Mouse (Mus musculus) frontal cortex, adult 2 months (tissue): Measurements from ENCODE around the gene Ece1. TPM values are rescaled to one million over a fixed set of nuclear protein-coding genes. Genes with fewer than 3 reads are reported as not detected.

Source experiments
- DNase-seq, 2 experiments: peaks; one replicate each; pipeline ENCODE4 v3.0.0; 2022; ENCODE audit warnings: low spot score in 1 of 2; ENCODE audit errors: extremely low spot score in 1 of 2
- polyA plus RNA-seq: library from polyadenylated mRNA; depleted of rRNA; stranded (reverse); fragments of >200 nt; gene quantifications from 2 replicates; pipeline ENCODE4 v1.2.3, GENCODE M21; 2012

The Ece1 gene
- polyA plus RNA-seq, 1 experiment = 29.5 TPM

GRCm38 (mm10) chr4:137879383-137880156 is 17.5 kb downstream of the Ece1 start:
- no peak for DNase-seq

DNA sequence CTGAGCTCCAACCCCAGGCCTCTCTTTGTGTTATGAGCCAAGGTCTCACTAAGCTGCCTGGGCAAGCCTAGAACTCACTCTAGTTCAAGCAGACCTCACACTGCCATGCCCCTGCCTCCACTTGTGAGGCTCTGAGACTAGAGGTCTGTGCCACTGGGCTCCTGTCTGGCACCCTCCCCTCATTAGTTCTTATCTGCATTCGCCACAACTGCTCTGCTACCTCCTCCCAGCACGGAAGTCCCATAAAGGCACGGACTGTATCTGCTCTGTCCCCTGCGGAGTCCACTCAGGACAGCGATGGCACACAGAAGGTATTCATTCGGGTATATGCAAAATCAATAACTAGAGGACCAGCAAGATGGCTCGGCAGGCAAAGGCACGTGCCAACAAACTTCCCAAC is 19.4 kb downstream of the Ece1 start:
- no peak for DNase-seq

DNA sequence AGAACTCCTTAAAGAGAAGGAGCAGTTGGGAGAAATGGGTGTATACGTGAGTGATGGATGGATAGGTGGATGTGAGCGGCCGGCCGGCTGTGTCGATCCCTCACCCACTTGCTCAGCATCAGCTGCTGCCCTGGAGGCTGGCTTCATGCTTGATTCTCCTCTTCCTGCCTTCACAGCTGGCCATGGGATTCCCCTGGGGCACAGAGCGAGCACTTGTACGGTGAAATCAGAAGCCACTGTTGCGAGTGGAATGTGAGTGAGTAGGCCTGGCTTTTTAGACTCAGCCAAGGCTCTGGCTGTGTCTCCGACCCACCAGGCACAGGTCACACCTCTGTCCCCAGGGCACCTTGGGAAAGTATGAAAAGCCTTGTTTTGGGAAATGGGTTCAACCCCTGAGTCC is 20.6 kb downstream of the Ece1 start:
- DNase-seq = no peak

DNA sequence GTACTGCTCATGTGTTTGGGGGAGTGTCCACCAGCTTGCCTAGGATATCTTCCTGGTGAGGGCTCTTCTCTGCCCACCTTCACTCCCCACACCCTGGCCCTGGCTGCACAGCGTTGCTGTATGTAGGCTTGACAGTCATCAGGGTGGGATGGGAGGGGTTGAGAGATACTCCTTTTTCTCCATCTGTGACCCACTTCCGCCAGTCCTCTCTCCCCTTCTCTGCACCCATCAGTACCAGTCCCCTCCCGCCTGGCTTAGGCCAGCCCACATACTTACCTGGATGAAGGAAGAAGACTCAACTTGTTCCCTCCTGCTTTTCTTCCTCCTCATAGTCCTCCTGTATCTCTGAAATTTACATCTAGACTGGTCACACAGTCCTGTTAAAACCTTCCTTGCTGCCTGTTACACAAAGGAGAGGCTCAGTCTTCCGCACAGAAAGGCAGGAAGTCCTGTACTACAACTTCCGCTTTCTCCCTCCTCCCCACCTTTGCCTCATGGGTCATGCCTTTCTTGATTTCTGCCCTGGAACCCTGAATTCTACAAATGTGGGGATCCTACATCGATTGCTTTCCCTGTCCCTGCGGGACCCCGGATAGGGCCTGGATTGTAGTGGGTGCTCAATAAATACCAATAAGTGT is 21.6 kb downstream of the Ece1 start:
- DNase-seq = no peak

GRCm38 (mm10) chr4:137887337-137887992 is 25.4 kb downstream of the Ece1 start:
- no peak for DNase-seq

DNA sequence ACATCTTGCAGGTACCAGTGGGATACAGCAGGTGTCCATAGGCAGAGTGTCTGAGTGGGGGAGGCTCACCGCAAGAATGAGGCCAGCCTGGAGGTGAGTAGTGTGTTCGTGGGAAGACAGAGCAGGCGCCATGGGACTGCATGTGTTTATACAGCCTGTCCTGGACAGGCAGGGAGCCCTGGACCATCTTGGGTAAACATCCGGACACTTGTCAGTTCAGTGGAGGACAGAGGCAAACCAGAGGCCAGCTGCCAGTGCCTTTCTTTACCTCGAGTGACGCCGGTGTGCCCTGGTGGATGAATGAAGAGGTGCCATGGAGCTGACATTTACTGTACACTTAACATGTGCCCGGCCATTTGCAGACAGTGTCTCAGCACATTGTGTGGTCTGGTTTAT is 26.0 kb downstream of the Ece1 start:
- no peak for DNase-seq

- no peak for DNase-seq
Observed at GRCm38 (mm10) chr4:137890596-137890995, 28.6 kb downstream of the Ece1 start.

DNA sequence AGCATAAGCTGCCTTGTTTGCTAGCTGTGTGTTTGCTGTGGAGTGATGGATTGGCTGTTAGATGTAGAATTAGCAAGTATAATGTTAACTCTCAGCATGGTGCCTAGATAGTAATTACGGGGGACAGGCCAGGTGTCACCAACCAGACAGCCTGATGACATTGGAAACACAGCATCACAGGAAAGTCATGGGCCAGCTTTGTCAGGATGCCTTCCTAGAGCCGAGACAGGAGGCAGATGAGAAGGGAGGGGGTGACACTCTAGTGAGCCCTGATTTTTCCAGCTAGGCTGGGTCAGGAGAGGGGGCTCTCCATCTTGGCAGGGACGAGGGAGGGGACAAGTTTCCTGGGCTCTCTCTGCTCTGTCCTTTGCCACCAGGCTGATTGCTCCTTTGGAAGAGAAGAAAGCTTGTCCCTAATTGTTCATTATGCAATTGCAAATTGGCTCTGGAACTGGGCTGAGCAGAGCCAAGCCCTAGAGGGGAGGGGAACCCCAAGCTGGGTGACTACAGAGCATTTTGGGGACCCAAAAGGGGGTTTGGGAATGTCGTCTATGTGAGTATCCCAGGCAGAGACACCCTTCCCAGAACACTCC is 29.6 kb downstream of the Ece1 start:
- peak; percentile 44 to 50 for DNase-seq

DNA sequence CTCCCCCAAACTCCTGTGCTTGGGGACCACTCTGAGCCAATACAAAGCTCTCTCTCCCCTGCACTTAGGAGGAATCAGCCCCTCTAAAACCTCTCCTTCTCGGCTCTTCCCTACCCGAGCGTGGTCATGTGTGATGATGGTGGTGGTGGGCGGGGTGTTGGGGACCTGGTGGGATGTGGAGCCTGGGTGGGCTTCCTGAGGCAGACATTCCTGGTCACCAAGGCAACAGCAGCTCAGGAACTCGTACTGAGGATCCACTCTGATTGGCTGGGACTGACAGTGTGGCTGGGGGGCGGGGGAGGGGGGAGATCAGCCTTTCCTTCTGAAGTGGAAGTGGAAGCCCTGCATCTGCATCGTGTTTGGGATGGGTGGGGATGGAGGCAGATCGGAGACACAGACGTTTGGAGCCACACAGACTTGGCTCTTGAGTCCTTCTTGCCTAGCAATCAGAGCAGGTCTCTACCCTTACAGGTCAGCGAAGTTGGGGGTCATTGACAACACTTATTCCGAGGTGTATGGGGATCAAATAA is 30.7 kb downstream of the Ece1 start:
- no peak for DNase-seq

- peak in 1 of 2 experiments; percentile 25 for DNase-seq
Observed at GRCm38 (mm10) chr4:137896612-137897297, 34.7 kb downstream of the Ece1 start.

DNA sequence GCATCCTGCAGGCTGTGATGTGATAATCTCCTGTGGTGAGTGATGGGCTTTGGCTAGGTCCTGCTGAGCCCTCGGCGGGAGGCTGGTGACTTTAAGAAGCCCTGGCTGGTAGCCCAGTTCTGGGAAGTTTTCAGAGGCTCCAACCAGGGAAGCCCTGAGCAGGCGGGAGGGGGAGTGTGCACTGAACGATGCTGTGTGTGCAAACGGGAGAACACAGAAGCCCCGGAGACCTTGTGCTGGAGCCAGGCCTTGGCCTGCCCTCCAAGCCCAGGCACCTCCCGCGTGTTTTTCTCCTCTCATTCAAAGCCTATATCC is 35.2 kb downstream of the Ece1 start:
- peak; percentile 46 to 79 for DNase-seq

DNA sequence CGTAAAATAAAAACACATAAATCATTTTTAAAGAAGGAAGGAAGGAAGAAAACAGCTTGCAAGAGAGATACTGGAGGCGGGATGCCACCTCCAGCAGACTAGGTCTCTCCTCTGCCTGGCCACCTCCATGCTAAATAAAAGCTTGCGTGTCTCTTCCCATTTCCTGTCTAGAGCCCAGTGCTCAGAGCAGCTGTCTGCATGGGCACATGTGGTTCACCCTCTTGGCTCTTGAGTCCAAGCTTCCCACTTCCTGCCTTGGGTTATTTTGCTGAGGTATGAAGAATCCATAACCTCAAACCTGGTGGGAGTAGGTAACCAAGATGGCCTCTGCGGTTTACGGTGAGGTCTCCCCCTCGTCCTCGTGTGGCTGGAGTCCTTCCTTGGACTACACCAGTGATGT is 36.5 kb downstream of the Ece1 start:
- no peak for DNase-seq

- no peak for DNase-seq
Observed at GRCm38 (mm10) chr4:137902268-137902667, 40.2 kb downstream of the Ece1 start.

DNA sequence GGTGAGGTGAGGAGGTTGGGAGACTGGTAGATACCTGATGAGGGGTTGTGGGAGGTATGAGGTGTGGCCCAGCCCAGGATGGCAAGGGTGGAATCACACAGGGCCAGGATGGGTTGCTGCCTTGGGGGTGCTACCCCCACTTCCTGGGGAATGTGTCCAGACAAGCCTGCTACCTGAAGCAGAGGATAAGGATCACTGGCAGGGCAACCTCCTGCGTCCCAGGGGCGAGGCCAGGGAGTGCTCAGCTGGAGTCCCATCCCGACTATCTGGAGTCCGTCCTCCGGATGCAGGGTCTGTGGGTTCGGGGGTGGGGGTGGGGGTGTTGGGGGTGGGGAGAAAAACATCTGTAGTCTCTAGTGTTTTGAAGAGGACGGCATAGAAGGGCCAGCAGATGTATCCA is 40.8 kb downstream of the Ece1 start:
- no peak for DNase-seq

GRCm38 (mm10) chr4:137904956-137905551 is 43.0 kb downstream of the Ece1 start:
- DNase-seq = no peak

GRCm38 (mm10) chr4:137907979-137908378 is 45.9 kb downstream of the Ece1 start:
- DNase-seq = no peak

- no peak for DNase-seq
Observed at GRCm38 (mm10) chr4:137908489-137908888, 46.5 kb downstream of the Ece1 start.

DNA sequence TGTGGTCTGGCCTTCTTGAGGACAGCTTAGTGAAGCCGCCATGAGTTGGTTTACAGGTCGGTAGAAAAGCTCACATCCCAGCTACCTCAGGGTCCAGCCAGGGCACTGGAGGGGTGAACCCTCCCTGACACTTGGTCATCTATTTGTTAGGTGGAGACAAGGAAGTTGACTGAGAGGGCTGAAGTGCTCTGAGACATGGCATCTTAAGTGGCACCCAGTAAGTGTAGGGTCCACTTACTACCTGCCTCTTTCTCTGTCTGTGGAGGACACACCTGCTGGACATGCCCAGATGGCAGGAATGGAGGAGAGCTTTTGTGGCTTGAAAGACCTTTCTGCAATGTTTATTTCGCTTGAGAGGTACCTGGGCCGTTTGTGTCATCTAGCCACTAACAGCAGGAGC is 46.9 kb downstream of the Ece1 start:
- DNase-seq = no peak

DNA sequence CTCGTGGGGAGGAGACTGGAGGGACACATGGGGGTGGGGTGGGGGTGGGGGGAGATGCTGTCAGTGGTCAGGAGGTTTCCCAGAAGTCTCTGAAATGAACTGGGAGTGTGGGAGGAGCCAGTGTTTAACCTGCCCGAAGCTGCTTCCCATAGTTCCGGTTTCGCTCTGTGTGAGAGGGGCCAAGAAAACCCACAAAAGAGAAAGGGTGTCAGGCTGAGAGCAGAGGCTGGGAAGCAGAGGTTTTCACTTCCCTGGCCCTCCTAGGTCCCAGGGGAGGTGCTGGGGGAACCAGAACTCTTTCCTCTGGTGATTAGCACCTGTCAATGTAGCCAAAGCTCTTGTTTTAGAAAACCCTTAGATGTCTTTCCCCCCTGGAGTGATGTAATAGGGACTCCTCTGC is 47.4 kb downstream of the Ece1 start:
- DNase-seq = no peak

- DNase-seq = no peak
Observed at GRCm38 (mm10) chr4:137910382-137911009, 48.5 kb downstream of the Ece1 start.
